In the genomic region with DNA sequence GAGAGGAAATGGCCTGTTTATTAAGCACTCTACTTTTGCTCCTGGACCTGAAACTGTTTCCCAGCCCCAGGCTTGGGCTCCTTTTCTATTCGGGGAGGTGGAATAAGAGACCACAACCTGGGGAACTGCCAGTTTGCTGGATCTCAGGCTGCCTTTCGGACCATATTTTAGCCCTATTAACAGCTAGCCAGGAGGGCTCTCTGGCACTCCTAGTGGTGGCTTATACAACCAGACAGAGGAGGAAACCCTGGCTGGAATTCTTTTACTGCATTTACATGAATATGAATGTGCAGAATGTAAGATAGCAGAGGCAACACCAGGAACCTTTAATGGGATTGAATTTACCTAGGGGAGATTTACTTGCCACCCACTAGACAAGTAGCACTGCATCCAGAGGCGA, we compare ENCODE assay signal across 8 mouse cellular contexts.
DNase-seq lines count a peak whose midpoint lies in the region; ATAC-seq and TF ChIP-seq lines count a peak whose summit lies in the region.

No protein-coding gene starts in this region.

- no peaks in the 10 kb centered on the region for H3K36me3 ChIP-seq in midbrain, embryonic 14.5 days (ENCODE audit: control insufficient read depth, insufficient read depth, low read length)
- H3K36me3 ChIP-seq in midbrain, embryonic 16.5 days (ENCODE audit: control insufficient read depth, insufficient read depth, low read length): no peaks in the 10 kb centered on the region
- no peaks in the 10 kb centered on the region for H3K36me3 ChIP-seq in intestine, postnatal 0 days (ENCODE audit: control insufficient read depth, insufficient read depth)

- 60% methylated on average over 3 of the region's 3 CpGs for WGBS in midbrain, embryonic 14.5 days
- 56% methylated on average over 3 of the region's 3 CpGs for WGBS in midbrain, embryonic 16.5 days
- 67% methylated on average over 3 of the region's 3 CpGs for WGBS in intestine, postnatal 0 days

- no peaks in the 10 kb centered on the region for H3K27me3 ChIP-seq in midbrain, embryonic 14.5 days (ENCODE audit: control insufficient read depth, insufficient read depth, low read length)
- H3K27me3 ChIP-seq in midbrain, embryonic 16.5 days (ENCODE audit: control insufficient read depth, insufficient read depth, low read depth, low read length): no peaks in the 10 kb centered on the region
- no peaks in the 10 kb centered on the region for H3K27me3 ChIP-seq in intestine, postnatal 0 days (replicated peaks; ENCODE audit: control insufficient read depth, insufficient read depth, low read length)

- H3K27ac ChIP-seq in midbrain, embryonic 14.5 days (replicated peaks; ENCODE audit: low read depth, low read length): no peak overlapping the region
- no peak overlapping the region for H3K27ac ChIP-seq in midbrain, embryonic 16.5 days (ENCODE audit: low read length)
- H3K27ac ChIP-seq in intestine, postnatal 0 days (ENCODE audit: low read depth, low read length): no peak overlapping the region

- peak; percentile 67; the same call in 1 of the 2 replicates for ATAC-seq in frontal cortex, adult (ENCODE audit: low TSS enrichment)
- no peak for ATAC-seq in midbrain, embryonic 14.5 days (ENCODE audit: low FRiP score, low TSS enrichment)
- ATAC-seq in midbrain, embryonic 16.5 days: no peak
- 0 out of 2 replicates have a peak, but pooled peaks have one; percentile 48 for ATAC-seq in intestine, postnatal 0 days

- no peak for DNase-seq in frontal cortex, postnatal 36 days (ENCODE audit: low spot score in 2 of 2)
- DNase-seq in midbrain, embryonic 14.5 days: peak; percentile 70
- peak; percentile 56 to 68 for DNase-seq in cerebellum, postnatal 14 days
- DNase-seq in retina, postnatal 7 days (ENCODE audit: low read depth, low spot score): peak; percentile 23
- no peak for DNase-seq in adrenal gland, adult 2 months

- no peak overlapping the region for H3K9ac ChIP-seq in midbrain, embryonic 14.5 days (replicated peaks; ENCODE audit: low read length)
- no peak overlapping the region for H3K9ac ChIP-seq in midbrain, embryonic 16.5 days (ENCODE audit: low read depth, low read length)
- H3K9ac ChIP-seq in intestine, postnatal 0 days (ENCODE audit: low read depth, low read length): no peak overlapping the region

- H3K9me3 ChIP-seq in midbrain, embryonic 14.5 days (ENCODE audit: control insufficient read depth, low read length): no peaks in the 10 kb centered on the region
- H3K9me3 ChIP-seq in midbrain, embryonic 16.5 days (replicated peaks; ENCODE audit: control insufficient read depth, low read length, poor library complexity, severe bottlenecking): no peaks in the 10 kb centered on the region
- H3K9me3 ChIP-seq in intestine, postnatal 0 days (ENCODE audit: control insufficient read depth): no peaks in the 10 kb centered on the region

- no peak overlapping the region for H3K4me2 ChIP-seq in midbrain, embryonic 14.5 days (ENCODE audit: low read length)
- no peak overlapping the region for H3K4me2 ChIP-seq in midbrain, embryonic 16.5 days (ENCODE audit: low read length)
- no peak overlapping the region for H3K4me2 ChIP-seq in intestine, postnatal 0 days (replicated peaks; ENCODE audit: low read depth)

- peak; percentile 91 for TF ChIP-seq CTCF in intestine, postnatal 0 days (IDR thresholded peaks at IDR 0.05; ENCODE audit: low read depth)

- H3K4me3 ChIP-seq in midbrain, embryonic 14.5 days (replicated peaks; ENCODE audit: low read depth, low read length): no peak overlapping the region
- H3K4me3 ChIP-seq in midbrain, embryonic 16.5 days (ENCODE audit: low read depth, low read length): no peak overlapping the region
- no peak overlapping the region for H3K4me3 ChIP-seq in intestine, postnatal 0 days (ENCODE audit: low read depth, low read length)

- H3K4me1 ChIP-seq in midbrain, embryonic 14.5 days (ENCODE audit: control insufficient read depth, insufficient read depth, low read length): no peaks in the 10 kb centered on the region
- no peaks in the 10 kb centered on the region for H3K4me1 ChIP-seq in midbrain, embryonic 16.5 days (ENCODE audit: control insufficient read depth, insufficient read depth, low read length)
- H3K4me1 ChIP-seq in intestine, postnatal 0 days (replicated peaks; ENCODE audit: control insufficient read depth, insufficient read depth, low read length): peaks cover 12% of the 10 kb centered on the region; the same call in 1 of the 2 replicates

Comparison
In these comparisons a context has a peak if more than half of its experiments do, and no peak if none do; other contexts are left out.
1. ATAC-seq: peak in frontal cortex, adult (single experiment) and intestine, postnatal 0 days (single experiment); none in midbrain, embryonic 14.5 days (single experiment) and midbrain, embryonic 16.5 days (single experiment).
2. DNase-seq: peak in midbrain, embryonic 14.5 days (single experiment), cerebellum, postnatal 14 days (2 of 2) and retina, postnatal 7 days (single experiment); none in frontal cortex, postnatal 36 days (0 of 2) and adrenal gland, adult 2 months (single experiment).